In genomic region chr10:70828217-70828616, GRCm38 (mm10) we compare ENCODE assay signal across 16 mouse cellular contexts.
DNase-seq lines count a peak whose midpoint lies in the region; ATAC-seq lines count a peak whose summit lies in the region.
"Had no signal": no experiment of that assay in that cellular context is flagged by ENCODE, and none has a peak within 500 bp of the region (broad histone marks: within the 10 kb centered on the region; RNA-seq: fewer than 3 reads in every experiment).

No protein-coding gene starts in this region.

- H3K4me3 ChIP-seq in hindbrain, embryonic 12.5 days, result no peak overlapping the region
- H3K4me3 ChIP-seq in midbrain, embryonic 14.5 days (replicated peaks; ENCODE audit: low read depth, low read length), result no peak overlapping the region
- H3K4me3 ChIP-seq: heart, embryonic 13.5 days had no signal

- peaks cover 7% of the 10 kb centered on the region; the same call in 1 of the 2 replicates for H3K4me1 ChIP-seq in hindbrain, embryonic 12.5 days
- H3K4me1 ChIP-seq in midbrain, embryonic 14.5 days (ENCODE audit: control insufficient read depth, insufficient read depth, low read length), result 0 out of 2 replicates have a peak, but pooled peaks cover 6% of the 10 kb centered on the region
- H3K4me1 ChIP-seq: heart, embryonic 13.5 days had no signal

- H3K36me3 ChIP-seq in hindbrain, embryonic 12.5 days, result no peaks in the 10 kb centered on the region
- H3K36me3 ChIP-seq in midbrain, embryonic 14.5 days (ENCODE audit: control insufficient read depth, insufficient read depth, low read length), result no peaks in the 10 kb centered on the region
- H3K36me3 ChIP-seq: heart, embryonic 13.5 days had no signal

- H3K27ac ChIP-seq in hindbrain, embryonic 12.5 days, result no peak overlapping the region
- H3K27ac ChIP-seq in midbrain, embryonic 14.5 days (replicated peaks; ENCODE audit: low read depth, low read length), result no peak overlapping the region
- H3K27ac ChIP-seq: heart, embryonic 13.5 days; liver, embryonic 14.5 days; macrophage had no signal

- H3K27me3 ChIP-seq in hindbrain, embryonic 12.5 days, result no peaks in the 10 kb centered on the region
- no peaks in the 10 kb centered on the region for H3K27me3 ChIP-seq in midbrain, embryonic 14.5 days (ENCODE audit: control insufficient read depth, insufficient read depth, low read length)
- H3K27me3 ChIP-seq: heart, embryonic 13.5 days had no signal

- 13% methylated on average over 4 of the region's 4 CpGs for WGBS in hindbrain, embryonic 12.5 days
- 3% methylated on average over 4 of the region's 4 CpGs for WGBS in midbrain, embryonic 14.5 days

- peak; percentile 57 for DNase-seq in heart, adult 11 months
- DNase-seq in heart, postnatal 14 days, result no peak
- peak; percentile 92 for DNase-seq in R1 (ENCODE audit: low read depth, low spot score)
- peak; percentile 53 for DNase-seq in midbrain, embryonic 14.5 days
- no peak for DNase-seq in left cerebral cortex, postnatal 14 days (ENCODE audit: low spot score in 2 of 2)
- DNase-seq in right cerebral cortex, postnatal 14 days, result no peak
- no peak for DNase-seq in lung, adult 18-20 months
- DNase-seq: adrenal gland, postnatal 14 days; cerebellum, postnatal 25 days; gastrocnemius, postnatal 36 days; kidney, postnatal 10 days; thymus, postnatal 4 days had no signal

- no peaks in the 10 kb centered on the region for H3K9me3 ChIP-seq in hindbrain, embryonic 12.5 days (replicated peaks)
- no peaks in the 10 kb centered on the region for H3K9me3 ChIP-seq in midbrain, embryonic 14.5 days (ENCODE audit: control insufficient read depth, low read length)
- H3K9me3 ChIP-seq: heart, embryonic 13.5 days had no signal

- intact Hi-C loops in heart, postnatal 14 days (cut with DNase I), result no loop called here
- intact Hi-C loops in left cerebral cortex, postnatal 14 days (cut with DNase I), result no loop called here

- H3K4me2 ChIP-seq in hindbrain, embryonic 12.5 days (replicated peaks), result no peak overlapping the region
- H3K4me2 ChIP-seq in midbrain, embryonic 14.5 days (ENCODE audit: low read length), result no peak overlapping the region
- H3K4me2 ChIP-seq: heart, embryonic 13.5 days had no signal

- no peak overlapping the region for H3K9ac ChIP-seq in hindbrain, embryonic 12.5 days
- H3K9ac ChIP-seq in midbrain, embryonic 14.5 days (replicated peaks; ENCODE audit: low read length), result no peak overlapping the region
- H3K9ac ChIP-seq: heart, embryonic 13.5 days; liver, embryonic 14.5 days had no signal

- peak; percentile 83 for ATAC-seq in hindbrain, embryonic 12.5 days (ENCODE audit: low FRiP score)
- no peak; the same call in 1 of the 2 replicates for ATAC-seq in midbrain, embryonic 14.5 days (ENCODE audit: low FRiP score, low TSS enrichment)

Comparison
In these comparisons a context has a peak if more than half of its experiments do, and no peak if none do; other contexts are left out.
1. DNase-seq: peak in heart, adult 11 months (single experiment), R1 (single experiment) and midbrain, embryonic 14.5 days (single experiment); none in heart, postnatal 14 days (0 of 2), left cerebral cortex, postnatal 14 days (0 of 2), right cerebral cortex, postnatal 14 days (single experiment) and lung, adult 18-20 months (0 of 2).